In genomic region chr4:48042466-48042785, GRCm38 (mm10) we compare ENCODE assay signal across 8 mouse cellular contexts. TPM values are rescaled to one million over a fixed set of nuclear protein-coding genes. Genes with fewer than 3 reads are reported as not detected.
A peak's percentile ranks its signal among the peaks of the same experiment; 100 is the strongest.
DNase-seq lines count a peak whose midpoint lies in the region; ATAC-seq and TF ChIP-seq lines count a peak whose summit lies in the region.

No protein-coding gene starts in this region.

- H3K36me3 ChIP-seq in heart, postnatal 0 days (replicated peaks; ENCODE audit: control insufficient read depth, insufficient read depth, low read length): no peaks in the 10 kb centered on the region
- H3K36me3 ChIP-seq in hindbrain, embryonic 12.5 days: no peaks in the 10 kb centered on the region
- no peaks in the 10 kb centered on the region for H3K36me3 ChIP-seq in midbrain, embryonic 12.5 days

- TF ChIP-seq POLR2A in bone marrow, adult 2 months (IDR thresholded peaks at IDR 0.05; ENCODE audit: borderline replicate concordance, control insufficient read depth, low read depth, low read length): no peak

- no peak for TF ChIP-seq EP300 in heart, postnatal 0 days (IDR thresholded peaks at IDR 0.05; ENCODE audit: low read depth)

- TF ChIP-seq CTCF in heart, postnatal 0 days (IDR thresholded peaks at IDR 0.05; ENCODE audit: low read depth): no peak
- no peak for TF ChIP-seq CTCF in bone marrow, adult 2 months (IDR thresholded peaks at IDR 0.05; ENCODE audit: control insufficient read depth, insufficient read depth, low read length)

- DNase-seq in heart, postnatal 0 days (ENCODE audit: low spot score): peak; percentile 40
- no peak for DNase-seq in heart, adult 18-20 months
- no peak for DNase-seq in adrenal gland, adult (ENCODE audit: inconsistent age in 2 of 2, low spot score in 1 of 2)
- DNase-seq in spleen, adult 18-20 months: no peak
- no peak for DNase-seq in Muller cell, postnatal 12 days (ENCODE audit: inconsistent ontology term)

- H3K9me3 ChIP-seq in heart, postnatal 0 days (replicated peaks; ENCODE audit: control insufficient read depth, low read length): no peaks in the 10 kb centered on the region
- no peaks in the 10 kb centered on the region for H3K9me3 ChIP-seq in hindbrain, embryonic 12.5 days (replicated peaks)
- H3K9me3 ChIP-seq in midbrain, embryonic 12.5 days: no peaks in the 10 kb centered on the region

- peaks cover 14% of the 10 kb centered on the region for H3K4me1 ChIP-seq in heart, postnatal 0 days (ENCODE audit: control insufficient read depth, insufficient read depth)
- H3K4me1 ChIP-seq in bone marrow, adult 2 months (ENCODE audit: control insufficient read depth, insufficient read depth, low read length): no peaks in the 10 kb centered on the region; the same call in 1 of the 2 replicates
- H3K4me1 ChIP-seq in hindbrain, embryonic 12.5 days: peaks cover 34% of the 10 kb centered on the region
- peaks cover 32% of the 10 kb centered on the region for H3K4me1 ChIP-seq in midbrain, embryonic 12.5 days

- peak overlapping the region; percentile 98 for H3K27ac ChIP-seq in heart, postnatal 0 days (ENCODE audit: low read depth)
- peak overlapping the region; percentile 100 for H3K27ac ChIP-seq in bone marrow, adult 2 months (ENCODE audit: control insufficient read depth, insufficient read depth, low read depth, low read length, poor library complexity)
- peak overlapping the region; percentile 97 for H3K27ac ChIP-seq in hindbrain, embryonic 12.5 days
- H3K27ac ChIP-seq in midbrain, embryonic 12.5 days (replicated peaks): peak overlapping the region; percentile 96

- peak overlapping the region; percentile 76 for H3K9ac ChIP-seq in heart, postnatal 0 days (replicated peaks; ENCODE audit: low read depth, low read length)
- H3K9ac ChIP-seq in hindbrain, embryonic 12.5 days: peak overlapping the region; percentile 67
- peak overlapping the region; percentile 63 for H3K9ac ChIP-seq in midbrain, embryonic 12.5 days (replicated peaks)

- peak overlapping the region; percentile 68 for H3K4me2 ChIP-seq in heart, postnatal 0 days (ENCODE audit: low read depth, low read length)
- peak overlapping the region; percentile 95 for H3K4me2 ChIP-seq in hindbrain, embryonic 12.5 days (replicated peaks)
- H3K4me2 ChIP-seq in midbrain, embryonic 12.5 days (replicated peaks): peak overlapping the region; percentile 97

- WGBS in heart, postnatal 0 days: 0% methylated on average over 4 of the region's 4 CpGs
- under 1% methylated on average over 4 of the region's 4 CpGs for WGBS in bone marrow, adult 2 months
- 0% methylated on average over 4 of the region's 4 CpGs for WGBS in hindbrain, embryonic 12.5 days
- 0% methylated on average over 4 of the region's 4 CpGs for WGBS in midbrain, embryonic 12.5 days

- peaks cover 2% of the 10 kb centered on the region for H3K27me3 ChIP-seq in heart, postnatal 0 days (ENCODE audit: control insufficient read depth, insufficient read depth, low read length)
- H3K27me3 ChIP-seq in hindbrain, embryonic 12.5 days: peaks cover 29% of the 10 kb centered on the region
- peaks cover 34% of the 10 kb centered on the region for H3K27me3 ChIP-seq in midbrain, embryonic 12.5 days

- no peak for ATAC-seq in heart, postnatal 0 days (ENCODE audit: insufficient read depth, low read depth)
- no peak for ATAC-seq in hindbrain, embryonic 12.5 days (ENCODE audit: low FRiP score)
- no peak for ATAC-seq in midbrain, embryonic 12.5 days (ENCODE audit: low FRiP score, low read depth)

- peak overlapping the region; percentile 71 for H3K4me3 ChIP-seq in heart, postnatal 0 days (ENCODE audit: low read depth, low read length)
- H3K4me3 ChIP-seq in bone marrow, adult 2 months (replicated peaks; ENCODE audit: control insufficient read depth, low read depth, low read length): peak overlapping the region; percentile 86
- peak overlapping the region; percentile 68 for H3K4me3 ChIP-seq in hindbrain, embryonic 12.5 days
- H3K4me3 ChIP-seq in midbrain, embryonic 12.5 days: peak overlapping the region; percentile 70

RNA-seq across cellular contexts. Expression of gene Nr4a3, which starts 2.5 kb away (rescaled TPM):
- 5.0 and 5.3 TPM in 2 replicates for total RNA-seq in heart, postnatal 0 days (2014; rRNA removed; ENCODE audit: low replicate concordance)
- 0.14 and 0.30 TPM in 2 replicates for polyA plus RNA-seq in heart, postnatal 0 days (2015; fragmentation: Nextera tagmentation; extraction: Ambion mirVana)
- 1 to 10 TPM; 5.8 to 6.7 TPM for total RNA-seq in heart, adult 18-20 months (2021)
- polyA plus RNA-seq in bone marrow, adult 2 months (2011; ENCODE audit: insufficient read depth, insufficient read length, low replicate concordance, missing spikeins): not detected in 2 replicates
- polyA plus RNA-seq in hindbrain, embryonic 12.5 days (2016; fragmentation: Nextera tagmentation; extraction: Ambion mirVana): 2.0 TPM in 2 replicates
- polyA plus RNA-seq in midbrain, embryonic 12.5 days (2016; fragmentation: Nextera tagmentation; extraction: Ambion mirVana): 0.48 and 0.83 TPM in 2 replicates
